Mouse (Mus musculus) MEL (cell line): ENCODE measurements around the gene Tmem184a. TPM values are rescaled to one million over a fixed set of nuclear protein-coding genes. Genes with fewer than 3 reads are reported as not detected.

ENCODE experiments used
- DNase-seq: peaks from one replicate; pipeline ENCODE4 v3.0.0; 2011; ENCODE audit warnings: low read depth, low spot score
- H3K27ac ChIP-seq: 2 replicates; pipeline ENCODE4 v1.5.1; 2012; ENCODE audit warnings: low read depth, mild to moderate bottlenecking, control low read depth, low read length, moderate library complexity; ENCODE audit not compliant: control insufficient read depth
- H3K27me3 ChIP-seq, 2 experiments: fragments of 150-350 bp in 1 of 2; sonication (generic) in 1 of 2; 2 replicates each; pipeline ENCODE4 v1.6.1; 2012; ENCODE audit warnings: low read length in 2 of 2, mild to moderate bottlenecking in 2 of 2, improper control_type of control experiment in 1 of 2, moderate library complexity in 1 of 2; ENCODE audit not compliant: insufficient read depth in 2 of 2, control insufficient read depth in 1 of 2
- H3K36me3 ChIP-seq, 2 experiments: 2 replicates each; pipeline ENCODE4 v1.6.1; 2012 to 2014; ENCODE audit warnings: low read length in 2 of 2, improper control_type of control experiment in 1 of 2, inconsistent platforms in 1 of 2, mild to moderate bottlenecking in 1 of 2; ENCODE audit not compliant: insufficient read depth in 2 of 2, control insufficient read depth in 1 of 2
- H3K4me1 ChIP-seq, 2 experiments: fragments of 150-350 bp in 1 of 2; sonication (generic) in 1 of 2; 2 replicates each; pipeline ENCODE4 v1.6.1; 2012; ENCODE audit warnings: low read length in 2 of 2, improper control_type of control experiment in 1 of 2, mild to moderate bottlenecking in 1 of 2; ENCODE audit not compliant: insufficient read depth in 2 of 2, control insufficient read depth in 1 of 2
- H3K4me3 ChIP-seq, 2 experiments: fragments of 150-350 bp in 1 of 2; sonication (generic) in 1 of 2; 2 replicates each; pipeline ENCODE4 v1.5.1; 2012; ENCODE audit warnings: low read depth in 2 of 2, low read length in 2 of 2, mild to moderate bottlenecking in 2 of 2, moderate library complexity in 2 of 2, control low read depth in 1 of 2, improper control_type of control experiment in 1 of 2; ENCODE audit not compliant: control insufficient read depth in 1 of 2, insufficient read depth in 1 of 2
- H3K79me2 ChIP-seq: 2 replicates; pipeline ENCODE4 v1.6.1; 2012; ENCODE audit warnings: mild to moderate bottlenecking, low read length, moderate library complexity; ENCODE audit not compliant: control insufficient read depth, poor library complexity, insufficient read depth
- H3K9ac ChIP-seq: 2 replicates; pipeline ENCODE4 v1.6.1; 2012; ENCODE audit warnings: low read depth, mild to moderate bottlenecking, control low read depth, low read length, moderate library complexity; ENCODE audit not compliant: control insufficient read depth, poor library complexity, severe bottlenecking
- H3K9me3 ChIP-seq: fragments of 150-350 bp; sonication (generic); replicated peaks from 2 replicates; pipeline ENCODE4 v1.6.1; 2012; ENCODE audit warnings: mild to moderate bottlenecking, low read length, improper control_type of control experiment, moderate library complexity; ENCODE audit not compliant: insufficient read depth
- CTCF ChIP-seq, 3 experiments: IDR thresholded peaks in 2 of 3; conservative IDR thresholded peaks in 1 of 3; 2 replicates each; pipeline ENCODE4 v1.5.1; 2011 to 2012; ENCODE audit warnings: low read length in 3 of 3, low read depth in 2 of 3, mild to moderate bottlenecking in 2 of 3, improper control_type of control experiment in 1 of 3, inconsistent platforms in 1 of 3, mixed read lengths in 1 of 3, moderate library complexity in 1 of 3; ENCODE audit not compliant: control insufficient read depth in 1 of 3, insufficient read depth in 1 of 3, poor library complexity in 1 of 3, severe bottlenecking in 1 of 3
- E2F4 ChIP-seq: IDR thresholded peaks from 2 replicates; pipeline ENCODE4 v1.6.1; 2011; ENCODE audit warnings: low read depth, low read length, improper control_type of control experiment, borderline replicate concordance
- ELF1 ChIP-seq: IDR thresholded peaks from 2 replicates; pipeline ENCODE4 v1.6.1; 2014; ENCODE audit warnings: low read depth, mild to moderate bottlenecking, inconsistent platforms, low read length, improper control_type of control experiment, moderate library complexity
- ETS1 ChIP-seq: IDR thresholded peaks from 2 replicates; pipeline ENCODE4 v1.6.1; 2012; ENCODE audit warnings: low read depth, mild to moderate bottlenecking, inconsistent platforms, low read length, improper control_type of control experiment, moderate library complexity
- JUND ChIP-seq: IDR thresholded peaks from 2 replicates; pipeline ENCODE4 v1.6.1; 2011; ENCODE audit warnings: low read depth, mild to moderate bottlenecking, improper control_type of control experiment, low read length
- MAX ChIP-seq: IDR thresholded peaks from 2 replicates; pipeline ENCODE4 v1.6.1; 2011; ENCODE audit warnings: low read length, improper control_type of control experiment
- MYB ChIP-seq: IDR thresholded peaks from 2 replicates; pipeline ENCODE4 v1.6.1; 2011; ENCODE audit warnings: mild to moderate bottlenecking, low read depth, low read length, improper control_type of control experiment
- NELFE ChIP-seq: IDR thresholded peaks from 2 replicates; pipeline ENCODE4 v1.6.1; 2011; ENCODE audit warnings: low read depth, low read length, improper control_type of control experiment
- RAD21 ChIP-seq: IDR thresholded peaks from 2 replicates; pipeline ENCODE4 v1.6.1; 2011; ENCODE audit warnings: mild to moderate bottlenecking, low read depth, low read length, improper control_type of control experiment
- SMC3 ChIP-seq: IDR thresholded peaks from 2 replicates; pipeline ENCODE4 v1.6.1; 2011; ENCODE audit warnings: low read depth, low read length, improper control_type of control experiment
- TCF12 ChIP-seq: IDR thresholded peaks from 2 replicates; pipeline ENCODE4 v1.6.1; 2014; ENCODE audit warnings: low read depth, mild to moderate bottlenecking, inconsistent platforms, low read length, improper control_type of control experiment, moderate library complexity
- USF2 ChIP-seq, 2 experiments: IDR thresholded peaks; 2 replicates each; pipeline ENCODE4 v1.6.1; 2011 to 2012; ENCODE audit warnings: improper control_type of control experiment in 2 of 2, low read length in 2 of 2, borderline replicate concordance in 1 of 2, inconsistent platforms in 1 of 2, low read depth in 1 of 2, mild to moderate bottlenecking in 1 of 2; ENCODE audit not compliant: insufficient read depth in 1 of 2
- ZKSCAN1 ChIP-seq: IDR thresholded peaks from 2 replicates; pipeline ENCODE4 v1.6.1; 2012; ENCODE audit warnings: low read depth, mild to moderate bottlenecking, inconsistent platforms, low read length, improper control_type of control experiment, moderate library complexity
- ZNF384 ChIP-seq: IDR thresholded peaks from 2 replicates; pipeline ENCODE4 v1.6.1; 2012; ENCODE audit warnings: low read depth, mild to moderate bottlenecking, inconsistent platforms, low read length, improper control_type of control experiment
- polyA plus RNA-seq, 2 experiments: library from polyadenylated mRNA; stranded (reverse) in 1 of 2; unstranded in 1 of 2; fragments of >175 nt in 1 of 2; fragments of >200 nt in 1 of 2; gene quantifications; 2 replicates each; pipeline versions ENCODE4 v1.2.1 to v1.2.4; 2012; ENCODE audit warnings: low replicate concordance in 2 of 2, low read depth in 1 of 2; ENCODE audit not compliant: insufficient read length in 2 of 2, insufficient read depth in 1 of 2, missing spikeins in 1 of 2
- total RNA-seq: library from RNA; depleted of rRNA; stranded (reverse); fragments of 300-350 nt; gene quantifications from 2 replicates; pipeline ENCODE4 v1.2.3, GENCODE M21; 2012

Tmem184a gene
- total and polyA plus RNA-seq, 3 experiments = 0.10 to 0.27 TPM; not detected in 1

DNA sequence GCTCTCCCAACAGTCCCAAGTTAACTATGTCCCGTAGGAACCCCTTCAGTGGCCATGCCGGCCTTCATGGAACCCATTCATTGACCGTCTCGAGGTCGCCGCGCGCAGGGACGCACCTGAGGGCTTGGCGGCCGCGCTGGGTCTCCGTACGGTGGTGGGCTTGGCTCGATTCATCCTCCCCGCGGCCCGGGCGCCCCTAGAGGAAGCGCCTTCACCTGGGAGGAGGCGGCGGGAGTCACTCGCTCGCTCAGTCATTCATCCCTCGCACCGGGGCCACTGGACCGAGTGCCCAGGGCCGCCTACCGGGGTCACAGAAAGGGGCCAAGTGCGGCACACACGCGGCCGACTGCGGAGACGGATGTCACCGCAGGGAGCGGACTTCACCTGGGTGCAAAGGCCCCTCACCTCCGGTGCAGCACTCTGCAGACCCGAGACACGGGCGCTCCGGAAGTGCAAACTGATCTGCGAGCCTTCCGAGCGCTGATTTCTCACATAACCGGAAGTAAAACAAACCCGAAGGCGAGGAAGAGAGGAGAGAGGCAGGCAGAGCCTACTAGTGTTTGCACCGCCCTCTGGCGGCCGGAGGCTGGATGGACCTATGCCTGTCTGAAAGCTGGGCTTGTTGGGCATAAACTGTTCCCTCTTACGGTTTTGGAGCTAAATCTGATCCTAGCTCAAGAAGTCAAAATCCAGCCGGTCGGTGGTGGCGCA, 44.3 kb downstream of the Tmem184a start, which contains the start of gene Ints1 (continued):
- no peak for TF ChIP-seq ZNF384
- peak; percentile 82 for TF ChIP-seq ELF1
- TF ChIP-seq MYB = no peak

DNA sequence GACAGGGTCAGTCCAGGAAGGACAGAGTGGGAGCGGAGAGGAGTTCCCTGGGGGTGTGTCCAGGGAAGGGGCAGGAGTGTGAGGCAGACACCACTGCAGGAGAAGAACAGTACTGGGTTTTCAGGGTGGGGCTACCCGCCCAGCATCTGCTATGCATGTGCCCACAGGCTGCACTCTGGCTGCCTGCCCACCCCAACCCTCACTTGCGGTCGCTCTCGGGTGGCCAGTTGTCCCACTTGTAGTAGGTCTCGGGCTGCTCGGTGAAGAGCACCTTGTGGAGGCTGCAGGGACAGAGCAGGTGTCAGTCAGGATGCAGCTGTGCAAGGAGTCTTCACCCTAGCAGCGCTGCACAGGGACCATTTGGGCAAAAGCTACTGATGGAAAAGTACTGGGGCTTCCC, 51.5 kb downstream of the Tmem184a start:
- no peak for DNase-seq
- Histone ChIP-seq H3K9me3 (no peaks in the 10 kb centered on the region), H3K27me3 (no peaks in the 10 kb centered on the region), H3K4me3 (no peak overlapping the region), H3K9ac (no peak overlapping the region), H3K27ac (no peak overlapping the region), H3K4me1 (no peaks in the 10 kb centered on the region), H3K79me2 (no peaks in the 10 kb centered on the region), H3K36me3 (peaks cover 0 to 2% of the 10 kb centered on the region in 2 experiments; a peak in 2 of 4 replicates)
- no peak for TF ChIP-seq NELFE

DNA sequence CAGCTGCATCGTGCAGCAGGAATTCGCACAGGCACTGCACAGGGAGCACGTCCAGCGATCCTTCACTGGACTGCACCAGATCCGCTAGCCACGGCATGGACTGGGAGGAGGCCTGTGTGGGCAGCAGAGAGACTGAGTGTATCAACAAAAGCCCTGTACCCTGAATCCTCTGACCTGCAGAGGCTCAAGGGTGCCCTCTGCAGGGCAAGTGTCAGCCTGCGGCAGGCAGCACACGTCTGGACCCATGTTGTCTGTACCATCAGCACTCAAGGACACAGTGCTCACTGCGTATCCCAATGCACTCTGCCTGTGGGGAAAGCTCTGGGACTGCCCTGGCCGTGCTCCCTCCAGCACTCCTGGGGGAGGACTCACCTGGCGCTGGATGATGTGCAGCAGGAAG, 55.4 kb downstream of the Tmem184a start:
- H3K36me3 ChIP-seq = no peaks in the 10 kb centered on the region; a peak in 1 of 4 replicates
- H3K4me3 ChIP-seq = no peak overlapping the region
- H3K9ac ChIP-seq = no peak overlapping the region
- no peaks in the 10 kb centered on the region for H3K79me2 ChIP-seq
- TF ChIP-seq RAD21 (peak; percentile 19), CTCF (IDR thresholded peaks at IDR 0.05 in 2 of 3, conservative IDR thresholded peaks at IDR 0.05 in 1 of 3; ENCODE audit: control insufficient read depth in 1 of 3, insufficient read depth in 1 of 3, low read depth in 2 of 3, low read length in 3 of 3, poor library complexity in 1 of 3, severe bottlenecking in 1 of 3) (peak; percentile 74 to 96 (median 75)), SMC3 (peak; percentile 46), TCF12 (no peak)
- H3K27ac ChIP-seq = no peak overlapping the region
- H3K9me3 ChIP-seq = no peaks in the 10 kb centered on the region
- no peaks in the 10 kb centered on the region for H3K4me1 ChIP-seq
- DNase-seq = peak; percentile 62
- no peaks in the 10 kb centered on the region for H3K27me3 ChIP-seq

DNA sequence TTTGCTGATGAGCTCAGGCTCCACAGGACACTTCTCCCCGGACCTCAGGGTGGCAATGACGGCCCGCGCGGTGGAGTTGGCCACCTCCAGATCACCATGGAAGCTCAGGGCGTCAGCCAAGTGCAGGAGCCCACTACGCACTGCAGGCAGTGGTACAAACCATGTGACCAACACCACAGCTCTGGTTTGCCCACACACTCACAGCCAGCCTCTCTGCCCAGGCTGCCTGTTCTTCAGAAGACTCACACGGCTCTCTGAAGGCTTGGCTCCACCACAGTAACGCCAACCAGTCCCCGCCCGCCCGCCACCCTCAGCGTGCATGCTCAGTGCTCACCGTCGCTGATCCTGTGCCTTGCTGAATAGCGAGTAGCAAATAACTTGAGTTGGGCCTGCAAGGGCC, 61.6 kb downstream of the Tmem184a start:
- Histone ChIP-seq H3K9ac (no peak overlapping the region), H3K4me3 (no peak overlapping the region), H3K4me1 (no peaks in the 10 kb centered on the region), H3K27me3 (no peaks in the 10 kb centered on the region), H3K36me3 (no peaks in the 10 kb centered on the region; a peak in 1 of 4 replicates), H3K9me3 (no peaks in the 10 kb centered on the region)
- TF ChIP-seq USF2 (IDR thresholded peaks at IDR 0.05; ENCODE audit: borderline replicate concordance in 1 of 2, insufficient read depth in 1 of 2, low read depth in 1 of 2, low read length in 2 of 2) (no peak), CTCF (IDR thresholded peaks at IDR 0.05 in 2 of 3, conservative IDR thresholded peaks at IDR 0.05 in 1 of 3; ENCODE audit: control insufficient read depth in 1 of 3, insufficient read depth in 1 of 3, low read depth in 2 of 3, low read length in 3 of 3, poor library complexity in 1 of 3, severe bottlenecking in 1 of 3) (no peak), ZKSCAN1 (no peak), E2F4 (no peak), JUND (no peak), ETS1 (no peak), TCF12 (no peak), MAX (no peak)
- TF ChIP-seq, all 39 proteins: peak for 0
- no peak for DNase-seq
- no peaks in the 10 kb centered on the region for H3K79me2 ChIP-seq
- H3K27ac ChIP-seq = no peak overlapping the region
